Mouse (Mus musculus) lung, adult 2 months (tissue): ENCODE results near the gene Kank2. TPM values are rescaled to one million over a fixed set of nuclear protein-coding genes. Genes with fewer than 3 reads are reported as not detected.
A peak's percentile ranks its signal among the peaks of the same experiment; 100 is the strongest.

Source experiments
- DNase-seq: peaks from one replicate; pipeline ENCODE4 v3.0.0; 2022
- H3K4me1 ChIP-seq: fragments of 200-500 bp; 2 replicates; pipeline ENCODE4 v1.6.1; 2011; ENCODE audit warnings: low read length; ENCODE audit not compliant: control insufficient read depth, insufficient read depth
- H3K4me3 ChIP-seq: fragments of 200-500 bp; replicated peaks from 2 replicates; pipeline ENCODE3; 2011; ENCODE audit warnings: low read depth, mild to moderate bottlenecking, control low read depth, low read length; ENCODE audit errors: extremely low read depth
- CTCF ChIP-seq: fragments of 200-500 bp; IDR thresholded peaks from 2 replicates; pipeline ENCODE4 v1.5.1; 2011; ENCODE audit warnings: mild to moderate bottlenecking, low read length, control low read depth; ENCODE audit not compliant: insufficient read depth
- POLR2A ChIP-seq: fragments of 200-500 bp; IDR thresholded peaks from 2 replicates; pipeline ENCODE4 v1.6.1; 2011; ENCODE audit warnings: low read depth, mild to moderate bottlenecking, control low read depth, low read length, borderline replicate concordance; ENCODE audit errors: extremely low read depth
- WGBS: fragments of 180-500 bp; shearing (Covaris S2); methylation state at CpG from one replicate; pipeline ENCODE4 v1.1.7; 2018; 5-methylcytosine and 5-hydroxymethylcytosine counted together
- polyA plus RNA-seq: library from polyadenylated mRNA; depleted of rRNA; stranded (reverse); fragments of >200 nt; gene quantifications from 2 replicates; pipeline ENCODE4 v1.2.3, GENCODE M21; 2012

Gene Kank2
- polyA plus RNA-seq, 1 experiment: 108 TPM

- TF ChIP-seq POLR2A: no peak
- no peak for TF ChIP-seq CTCF
- 85% methylated on average over 7 of the region's 7 CpGs for WGBS
Measured at GRCm38 (mm10) chr9:21738776-21739175, 59.8 kb downstream of the Kank2 start.

GRCm38 (mm10) chr9:21737188-21737587, 61.4 kb downstream of the Kank2 start:
- Histone ChIP-seq H3K4me3 (no peak overlapping the region), H3K4me1 (peaks cover 7% of the 10 kb centered on the region)
- DNase-seq: no peak
- TF ChIP-seq CTCF: no peak
- no peak for TF ChIP-seq POLR2A
- 82% methylated on average over 10 of the region's 10 CpGs for WGBS

More at GRCm38 (mm10) chr9:21738776-21739175, 59.8 kb downstream of the Kank2 start:
- DNase-seq: no peak
- Histone ChIP-seq H3K4me3 (no peak overlapping the region), H3K4me1 (peaks cover 7% of the 10 kb centered on the region)

GRCm38 (mm10) chr9:21736580-21736979, 62.0 kb downstream of the Kank2 start:
- no peak for TF ChIP-seq POLR2A
- no peak for TF ChIP-seq CTCF
- 23% methylated on average over 3 of the region's 3 CpGs for WGBS
- Histone ChIP-seq H3K4me3 (no peak overlapping the region), H3K4me1 (peaks cover 7% of the 10 kb centered on the region)
- DNase-seq: no peak

- TF ChIP-seq CTCF (no peak), POLR2A (no peak)
- no peak overlapping the region for H3K4me3 ChIP-seq
- no peak for DNase-seq
- H3K4me1 ChIP-seq: peaks cover 7% of the 10 kb centered on the region
- WGBS: 92% methylated on average over 14 of the region's 14 CpGs
Measured at GRCm38 (mm10) chr9:21735126-21735525, 63.4 kb downstream of the Kank2 start.

- WGBS: 95% methylated on average over 7 of the region's 7 CpGs
- TF ChIP-seq POLR2A (no peak), CTCF (no peak)
- Histone ChIP-seq H3K4me3 (no peak overlapping the region), H3K4me1 (peaks cover 7% of the 10 kb centered on the region)
- DNase-seq: no peak
Measured at GRCm38 (mm10) chr9:21733989-21734388, 64.6 kb downstream of the Kank2 start.

- TF ChIP-seq CTCF: no peak
- TF ChIP-seq POLR2A: no peak
- no peak for DNase-seq
- H3K4me1 ChIP-seq: peaks cover 7% of the 10 kb centered on the region
- 93% methylated on average over 17 of the region's 17 CpGs for WGBS
- H3K4me3 ChIP-seq: no peak overlapping the region
Measured at GRCm38 (mm10) chr9:21733446-21733845, 65.1 kb downstream of the Kank2 start.

GRCm38 (mm10) chr9:21732288-21732687, 66.3 kb downstream of the Kank2 start:
- 92% methylated on average over 9 of the region's 9 CpGs for WGBS
- Histone ChIP-seq H3K4me1 (peaks cover 7% of the 10 kb centered on the region), H3K4me3 (no peak overlapping the region)
- TF ChIP-seq CTCF (no peak), POLR2A (0 out of 2 replicates have a peak, but pooled peaks have one; percentile 8)
- no peak for DNase-seq

GRCm38 (mm10) chr9:21729264-21729663, 69.3 kb downstream of the Kank2 start:
- no peak for DNase-seq
- peaks cover 2% of the 10 kb centered on the region; the same call in 1 of the 2 replicates for H3K4me1 ChIP-seq
- TF ChIP-seq CTCF (no peak), POLR2A (no peak)
- WGBS: 60% methylated on average over 7 of the region's 7 CpGs
- no peak overlapping the region for H3K4me3 ChIP-seq

GRCm38 (mm10) chr9:21728261-21728832, 70.2 kb downstream of the Kank2 start:
- H3K4me1 ChIP-seq: peaks cover 2% of the 10 kb centered on the region; the same call in 1 of the 2 replicates
- WGBS: 67% methylated on average over 10 of the region's 10 CpGs
- DNase-seq: no peak
- no peak overlapping the region for H3K4me3 ChIP-seq
- TF ChIP-seq CTCF (no peak), POLR2A (no peak)
